Mouse (Mus musculus): Measurements from ENCODE around the gene Ptpn7.
"Not testable (repeated sequence)": the region's sequence is repeated elsewhere in the genome, so short reads cannot be mapped to it uniquely, and the experiment has no call there.

The Ptpn7 gene

GRCm38 (mm10) chr1:135132473-135132872 is at the start of gene Ptpn7:
Gene Ptpn7, plus strand, starts transcription at chr1:135132700.
- DNase-seq (ENCODE audit: low spot score in 2 of 2) = peak; percentile 66 to 77

- DNase-seq (ENCODE audit: low spot score in 2 of 2) = no peak
These were observed 49.0 kb upstream of the Ptpn7 start for GRCm38 (mm10) chr1:135083465-135083864.

DNA sequence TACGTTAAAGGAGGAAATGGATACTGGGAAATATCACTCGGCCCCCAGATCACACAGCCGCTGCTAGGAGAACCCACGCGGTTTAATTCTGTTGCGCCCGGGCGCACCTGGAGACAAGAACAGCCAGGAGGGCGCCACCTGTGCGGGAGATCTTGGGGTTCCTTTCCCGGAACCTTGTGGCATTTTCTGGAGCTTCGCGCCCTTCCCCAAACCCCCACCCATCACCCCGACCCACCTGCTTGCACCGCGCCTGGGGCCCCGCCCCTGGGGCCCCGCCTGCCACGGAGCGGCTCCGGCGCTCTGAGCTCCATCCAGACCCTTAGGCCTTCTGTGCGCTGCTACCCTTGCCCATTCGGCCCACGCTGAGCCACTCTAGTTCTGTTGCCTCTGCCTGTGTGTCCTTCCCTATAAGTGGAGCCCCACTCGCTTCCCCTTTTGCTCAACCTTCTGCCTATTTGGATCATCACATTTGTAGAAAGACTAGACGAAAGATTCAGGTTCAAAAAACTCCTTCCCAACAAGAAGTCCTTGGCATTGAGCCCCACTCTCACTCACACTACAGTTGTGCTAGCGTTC is 47.1 kb upstream of the Ptpn7 start:
- DNase-seq (ENCODE audit: low spot score in 2 of 2) = no peak

DNA sequence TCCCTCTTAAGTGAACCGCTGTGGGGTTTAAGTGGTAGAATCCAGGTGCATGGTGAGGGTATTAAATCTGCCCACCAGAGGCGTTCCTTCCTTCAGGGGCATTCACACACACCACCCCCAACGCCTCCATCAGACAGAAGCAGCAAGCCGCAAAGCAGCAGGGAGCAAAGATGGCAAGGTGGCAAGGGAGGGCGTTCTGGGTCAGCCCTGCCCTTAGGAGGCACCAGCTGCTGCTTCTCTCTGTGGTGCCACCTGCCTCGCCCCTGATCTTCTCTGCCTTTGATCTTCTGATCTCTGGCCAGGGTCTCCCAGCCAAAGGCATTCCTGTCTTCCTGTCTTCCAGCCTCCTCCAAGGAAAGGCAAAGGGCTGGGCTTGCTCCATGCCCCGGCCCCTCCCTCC is 46.5 kb upstream of the Ptpn7 start:
- DNase-seq (ENCODE audit: low spot score in 2 of 2) = no peak

DNA sequence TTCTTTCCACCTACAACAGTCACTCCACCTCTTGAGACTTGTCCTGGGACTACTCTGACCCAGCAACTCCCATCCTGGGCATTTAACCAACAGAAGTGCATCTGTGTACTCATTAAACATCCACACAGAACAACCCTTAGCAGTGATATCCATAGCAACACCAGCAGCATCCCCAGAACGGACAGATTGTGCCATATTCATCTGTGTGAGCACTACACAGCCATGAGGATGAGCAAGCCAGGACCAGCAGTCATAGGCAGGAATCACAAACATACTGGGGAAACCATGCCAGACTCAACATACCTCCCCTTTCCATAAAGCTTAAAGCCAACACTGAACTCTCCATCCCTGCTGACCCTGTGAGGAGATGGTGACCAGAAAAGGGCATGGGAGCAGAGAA is 45.1 kb upstream of the Ptpn7 start:
- DNase-seq (ENCODE audit: low spot score in 2 of 2) = no peak

DNA sequence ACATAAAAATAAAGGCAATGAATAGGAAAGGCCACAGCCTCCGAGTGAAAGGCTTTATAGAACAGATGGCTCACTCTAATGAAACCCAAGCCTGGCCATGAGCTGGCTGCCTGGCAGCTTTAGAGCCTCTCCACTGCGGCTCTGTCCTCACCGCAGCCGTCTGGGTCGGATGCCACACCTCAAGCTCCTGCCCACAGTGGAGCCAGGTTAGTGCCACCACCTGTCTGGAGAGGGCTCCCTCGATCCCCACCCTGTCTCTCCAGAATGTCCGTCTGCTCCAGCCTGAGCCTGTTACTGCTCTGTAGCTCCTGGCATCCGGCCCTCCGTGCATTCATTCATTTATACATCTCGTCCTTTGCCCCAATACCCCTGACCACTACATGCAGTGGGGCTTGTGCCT is 42.9 kb upstream of the Ptpn7 start:
- DNase-seq (ENCODE audit: low spot score in 2 of 2) = no peak

DNA sequence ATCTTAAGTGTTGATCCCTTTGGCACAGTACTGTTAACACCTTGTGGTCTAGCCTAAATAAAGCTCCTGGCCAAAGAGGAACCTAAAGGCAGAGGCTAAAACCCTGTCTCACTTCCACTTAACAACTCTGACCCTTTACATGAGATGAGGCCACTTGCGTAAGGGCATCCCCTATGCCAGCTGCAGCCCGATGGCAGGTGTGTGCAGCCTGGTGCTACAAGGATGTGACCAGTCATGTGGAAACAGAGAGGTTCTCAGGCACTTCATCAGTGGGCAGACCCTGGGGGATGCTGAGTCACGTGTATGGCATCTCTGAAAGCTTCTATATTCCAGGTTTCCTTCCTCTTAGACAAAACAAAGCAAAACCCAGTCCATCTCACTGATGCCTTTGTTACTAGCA is 41.6 kb upstream of the Ptpn7 start:
- no peak for DNase-seq (ENCODE audit: low spot score in 2 of 2)

DNA sequence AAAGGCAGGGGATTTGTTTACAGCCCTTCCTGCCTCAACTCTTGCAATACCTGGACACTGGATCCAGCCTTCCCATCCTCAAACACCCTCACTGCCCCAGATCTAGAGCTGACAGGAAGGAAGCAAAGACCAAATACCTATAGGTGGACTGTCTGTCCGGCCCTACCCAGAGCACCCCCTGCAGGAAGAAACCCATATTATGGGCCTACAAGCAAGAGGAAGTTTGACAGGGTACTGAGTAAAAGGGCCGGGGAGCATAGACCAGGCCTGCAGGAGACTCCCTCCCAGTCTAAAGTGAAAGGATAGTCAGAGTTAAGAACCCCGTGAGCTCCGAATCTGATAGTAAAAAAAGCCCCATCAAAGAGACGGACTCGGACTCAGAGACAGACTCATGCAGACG is 37.8 kb upstream of the Ptpn7 start:
- no peak for DNase-seq (ENCODE audit: low spot score in 2 of 2)

DNA sequence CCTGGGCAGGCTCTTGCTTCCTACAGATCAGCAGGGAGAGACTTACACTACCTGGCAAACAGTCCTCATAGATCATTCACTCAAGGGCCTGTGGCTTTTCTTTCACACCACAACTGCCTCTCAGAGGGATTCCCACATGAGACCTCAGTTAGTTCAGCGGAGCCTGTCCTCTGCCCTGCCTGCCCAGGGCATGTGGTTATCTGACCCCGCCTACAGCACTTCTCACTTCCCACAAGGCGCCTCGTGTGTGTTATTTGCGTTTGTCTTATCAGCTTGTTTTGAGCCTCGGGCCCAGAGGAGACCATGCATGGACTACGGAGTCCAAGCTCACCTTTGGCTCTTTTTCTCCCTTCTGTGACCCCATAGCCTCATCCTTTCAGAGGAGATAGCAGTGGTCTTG is 37.3 kb upstream of the Ptpn7 start:
- DNase-seq (ENCODE audit: low spot score in 2 of 2) = no peak

DNA sequence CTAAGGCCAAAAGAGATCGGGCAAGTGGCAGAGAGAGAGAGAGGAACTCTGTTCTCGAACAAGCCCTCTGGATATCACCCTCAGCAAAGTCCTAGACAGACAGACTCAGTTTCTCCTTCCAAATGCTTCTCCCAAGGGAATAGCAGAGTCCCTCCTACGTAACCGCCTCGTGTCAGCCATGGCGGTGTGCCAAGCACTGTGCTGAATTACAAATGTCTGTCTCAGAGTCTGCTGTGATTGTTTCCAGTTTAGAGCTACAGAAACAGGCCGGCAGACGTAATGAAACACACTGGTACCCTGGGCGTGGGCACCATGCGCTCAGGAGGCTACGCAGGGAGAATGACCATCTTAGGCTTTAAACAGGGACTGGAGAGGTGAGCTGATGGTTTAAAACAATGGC is 36.2 kb upstream of the Ptpn7 start:
- no peak for DNase-seq (ENCODE audit: low spot score in 2 of 2)

GRCm38 (mm10) chr1:135097441-135097840 is 35.1 kb upstream of the Ptpn7 start:
- no peak for DNase-seq (ENCODE audit: low spot score in 2 of 2)

DNA sequence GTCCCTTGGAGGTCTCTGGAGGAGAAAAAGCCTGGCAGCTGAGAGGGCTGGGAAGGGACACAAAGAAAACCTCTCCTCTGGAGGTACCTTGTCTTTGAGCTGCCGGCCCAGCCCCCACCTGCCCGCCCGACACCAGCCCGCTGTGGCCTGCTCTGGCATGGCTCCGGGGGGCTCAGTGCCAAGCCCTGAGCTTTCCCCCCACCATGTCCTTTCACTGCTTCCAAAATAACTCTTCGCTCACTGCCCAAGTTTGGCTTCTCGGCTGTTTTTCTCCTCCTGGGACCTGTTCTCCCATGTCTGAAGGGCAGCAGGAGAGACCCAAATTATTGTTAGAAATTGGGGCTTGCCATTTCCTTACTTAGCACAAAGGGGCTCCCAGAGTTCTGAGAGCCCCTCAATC is 34.1 kb upstream of the Ptpn7 start:
- DNase-seq (ENCODE audit: low spot score in 2 of 2) = no peak

- no peak for DNase-seq (ENCODE audit: low spot score in 2 of 2)
These were observed 32.1 kb upstream of the Ptpn7 start for GRCm38 (mm10) chr1:135100400-135100799.

GRCm38 (mm10) chr1:135105124-135105523 is 27.4 kb upstream of the Ptpn7 start, which contains the start of gene Lgr6:
Gene Lgr6, minus strand, starts transcription at chr1:135105276.
- no peak for DNase-seq (ENCODE audit: low spot score in 2 of 2)

DNA sequence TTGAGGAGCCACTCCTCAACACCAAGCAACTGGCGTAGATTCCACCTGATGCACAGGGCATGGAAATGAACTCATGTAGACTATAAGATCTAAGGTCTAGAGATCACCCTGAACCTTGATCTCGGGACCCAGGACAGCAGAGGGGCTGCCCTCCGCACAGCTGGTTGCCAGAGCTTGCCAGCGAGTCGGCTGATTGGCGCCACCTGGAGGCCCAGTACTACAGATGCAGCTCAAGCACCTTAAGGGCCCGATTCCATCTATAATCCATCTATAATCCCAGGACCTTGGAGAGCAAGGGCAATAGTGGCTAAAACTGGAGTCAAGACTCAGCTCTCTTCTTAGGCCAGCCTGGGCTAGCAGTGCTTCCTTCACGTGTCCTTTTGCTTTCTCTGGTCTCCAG is 26.5 kb upstream of the Ptpn7 start:
- DNase-seq (ENCODE audit: low spot score in 2 of 2) = peak; percentile 59 to 82

DNA sequence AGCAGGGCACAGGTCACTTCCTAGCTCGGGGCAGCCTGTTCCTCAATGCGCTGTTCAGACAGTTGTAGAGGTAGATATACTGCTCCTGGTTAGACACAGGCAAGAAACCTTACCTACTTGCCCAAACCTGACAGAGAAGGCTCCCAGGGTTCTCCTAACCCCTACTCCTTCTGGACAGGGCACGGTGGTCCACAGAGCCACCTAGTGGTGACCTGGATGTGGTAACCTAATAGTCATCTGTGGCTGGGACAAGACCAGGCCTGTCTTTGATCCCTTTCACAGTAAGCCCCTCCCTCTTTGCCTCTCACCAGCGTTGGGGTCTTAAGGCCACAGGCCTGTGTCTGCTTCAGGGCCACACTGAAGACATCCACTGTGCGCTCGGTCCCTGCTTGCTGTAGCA is 23.9 kb upstream of the Ptpn7 start:
- no peak for DNase-seq (ENCODE audit: low spot score in 2 of 2)

DNA sequence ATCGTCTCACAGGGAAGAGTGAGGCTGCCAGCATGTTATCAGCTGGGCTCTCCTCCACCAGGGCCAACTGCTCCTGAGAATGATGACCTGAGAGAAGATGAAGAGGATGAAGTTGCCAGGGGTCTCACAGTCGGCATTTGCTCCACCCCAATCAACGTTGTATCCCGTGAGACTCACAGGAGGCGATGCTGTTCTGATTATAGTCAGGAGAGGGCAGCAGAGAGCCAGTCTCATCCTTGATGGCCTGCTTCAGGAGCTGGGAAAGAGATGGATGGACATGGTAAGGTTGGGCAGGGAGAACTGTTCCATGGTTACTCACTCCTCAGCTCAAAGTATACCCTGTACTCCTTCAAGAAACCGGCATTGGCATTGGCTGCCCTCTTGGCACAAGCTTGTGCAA is 22.4 kb upstream of the Ptpn7 start:
- peak in 1 of 2 experiments; percentile 77 for DNase-seq (ENCODE audit: low spot score in 2 of 2)

GRCm38 (mm10) chr1:135111271-135111670 is 21.2 kb upstream of the Ptpn7 start:
- not testable (repeated sequence) for DNase-seq (ENCODE audit: low spot score in 2 of 2)

DNA sequence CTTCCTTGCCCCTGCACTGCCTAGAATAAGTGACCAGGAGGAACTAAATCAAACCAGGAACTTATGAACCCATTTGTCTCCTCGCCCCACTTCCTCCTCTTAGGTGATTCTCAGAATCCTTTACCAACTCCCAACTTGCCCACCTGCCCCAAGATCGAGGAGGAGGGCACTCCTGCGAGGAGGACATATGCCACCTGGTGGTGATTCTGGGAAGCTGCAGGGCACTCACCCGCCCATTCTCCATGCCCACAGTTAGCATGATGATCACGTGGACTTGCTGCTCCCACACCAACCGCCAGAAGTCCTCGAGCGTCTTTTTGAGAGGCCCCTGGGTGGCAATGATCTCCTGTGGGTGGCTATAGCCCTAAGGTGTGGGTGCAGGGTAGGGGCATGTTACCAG is 19.8 kb upstream of the Ptpn7 start:
- no peak for DNase-seq (ENCODE audit: low spot score in 2 of 2)

- DNase-seq (ENCODE audit: low spot score in 2 of 2) = no peak
These were observed 7.7 kb upstream of the Ptpn7 start for GRCm38 (mm10) chr1:135124573-135125363.

GRCm38 (mm10) chr1:135125990-135126389 is 6.5 kb upstream of the Ptpn7 start:
- no peak for DNase-seq (ENCODE audit: low spot score in 2 of 2)

DNA sequence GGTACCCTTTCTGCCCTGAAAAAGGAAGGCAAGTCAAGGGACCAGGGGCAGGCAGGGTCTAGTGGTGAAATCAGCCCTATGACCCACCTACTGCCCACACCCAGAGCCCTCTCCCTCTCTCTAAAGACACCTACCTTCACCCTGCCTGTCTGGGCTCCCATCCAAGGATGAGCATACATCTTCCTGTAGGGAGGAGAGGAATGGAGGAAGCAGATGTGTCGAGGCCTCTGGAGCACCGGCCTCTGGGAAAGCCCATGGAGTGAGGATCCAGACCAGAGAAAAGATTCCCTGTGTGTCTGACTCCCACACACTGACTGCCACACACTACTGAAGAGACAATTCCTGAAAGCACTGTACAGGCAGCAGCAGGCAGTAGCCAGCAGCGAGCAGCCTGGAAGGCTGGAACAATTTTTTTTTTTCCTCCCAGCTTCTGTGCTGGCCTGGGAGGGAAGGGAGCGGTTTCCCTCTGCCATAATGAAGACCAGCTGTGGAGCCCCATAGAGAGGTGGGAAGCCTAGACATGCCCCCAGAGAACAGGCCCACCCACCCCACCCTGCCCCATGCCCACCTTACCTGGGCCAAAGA is 6.0 kb upstream of the Ptpn7 start:
- no peak for DNase-seq (ENCODE audit: low spot score in 2 of 2)

DNA sequence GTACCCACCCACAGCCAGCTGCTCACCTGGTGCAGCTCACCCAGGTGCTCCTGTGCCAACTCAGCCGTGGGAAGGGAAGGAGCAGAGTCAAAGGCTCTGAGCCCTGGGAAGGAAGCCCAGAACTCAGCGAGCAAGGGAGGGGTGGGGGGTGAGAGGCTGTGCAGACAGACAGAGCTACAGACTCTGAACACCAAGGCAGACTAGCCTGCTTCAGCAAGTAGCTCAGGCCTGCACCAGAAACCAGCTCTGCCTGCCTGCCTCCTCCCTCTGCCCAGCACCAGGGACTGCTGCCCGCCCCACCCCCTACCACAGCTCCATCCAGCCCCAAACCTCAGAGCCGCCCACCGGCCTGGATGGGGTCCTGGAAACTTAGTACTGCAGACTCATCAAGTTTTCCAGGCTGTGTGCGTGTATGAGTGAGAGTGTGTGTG is 4.5 kb upstream of the Ptpn7 start:
- DNase-seq (ENCODE audit: low spot score in 2 of 2) = no peak

Data from urinary bladder, postnatal 4 days (tissue).